Mouse (Mus musculus): ENCODE data around the gene Phf8. TPM values are rescaled to one million over a fixed set of nuclear protein-coding genes. Genes with fewer than 3 reads are reported as not detected.

The Phf8 gene
- total and polyA plus RNA-seq, 2 experiments from 2014 or later = 8.6 to 18.1 TPM

DNA sequence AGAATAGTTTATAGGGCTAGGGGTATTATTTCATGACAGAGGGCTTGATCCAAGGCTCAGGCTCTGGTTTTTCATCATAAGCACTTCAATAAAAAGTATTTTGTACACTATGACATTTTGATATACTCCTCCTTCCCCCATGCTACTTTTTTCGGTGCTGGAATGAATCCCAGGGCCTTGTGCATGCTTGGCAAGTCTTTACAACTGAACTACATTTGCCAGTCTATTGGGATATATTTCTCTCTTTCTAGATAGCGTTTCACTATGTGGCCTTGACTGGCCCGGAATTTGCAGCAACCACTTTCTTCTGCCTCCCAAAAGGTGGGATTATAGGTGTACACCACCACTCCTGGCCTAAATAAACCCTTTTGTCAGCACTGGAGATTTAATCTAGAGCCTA lies 7.4 kb upstream of the Phf8 start:
- Histone ChIP-seq H3K4me2 (ENCODE audit: low read depth, low read length, poor library complexity, severe bottlenecking) (no peak overlapping the region), H3K9ac (replicated peaks; ENCODE audit: low read length, poor library complexity, severe bottlenecking) (no peak overlapping the region), H3K4me3 (ENCODE audit: low read depth, low read length) (no peak overlapping the region), H3K27ac (ENCODE audit: low read depth, low read length) (no peak overlapping the region), H3K9me3 (ENCODE audit: low read length) (no peaks in the 10 kb centered on the region), H3K36me3 (ENCODE audit: insufficient read depth, low read length) (no peaks in the 10 kb centered on the region), H3K27me3 (ENCODE audit: insufficient read depth, low read length) (no peaks in the 10 kb centered on the region), H3K4me1 (ENCODE audit: insufficient read depth, low read length) (no peaks in the 10 kb centered on the region)
- DNase-seq (ENCODE audit: low spot score) (no peak), ATAC-seq (ENCODE audit: low FRiP score) (no peak)
- TF ChIP-seq CTCF (IDR thresholded peaks at IDR 0.05) = no peak
- 83% methylated on average over 3 of the region's 3 CpGs for WGBS

DNA sequence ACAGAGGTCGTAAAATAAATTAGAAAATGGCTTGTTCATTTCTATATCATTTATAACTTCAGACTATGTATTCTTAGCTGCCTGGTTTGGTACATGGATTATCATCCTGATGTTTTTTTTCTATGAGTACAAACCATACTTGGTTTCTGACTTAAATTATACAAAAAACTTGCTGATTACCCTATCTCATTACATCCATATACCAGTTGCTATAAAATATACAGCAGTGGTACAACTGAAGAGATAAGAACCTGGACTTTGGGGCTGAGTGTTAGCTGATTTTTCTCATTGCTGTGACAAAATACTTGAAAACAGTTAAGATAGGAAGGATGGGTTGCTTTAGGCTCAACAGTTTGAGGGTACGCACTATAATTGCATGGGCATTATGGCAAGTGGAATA lies 6.8 kb upstream of the Phf8 start:
- H3K36me3 ChIP-seq (ENCODE audit: insufficient read depth, low read length) = no peaks in the 10 kb centered on the region
- H3K9ac ChIP-seq (replicated peaks; ENCODE audit: low read length, poor library complexity, severe bottlenecking) = no peak overlapping the region
- DNase-seq (ENCODE audit: low spot score) (no peak), ATAC-seq (ENCODE audit: low FRiP score) (no peak)
- no peaks in the 10 kb centered on the region for H3K27me3 ChIP-seq (ENCODE audit: insufficient read depth, low read length)
- H3K4me2 ChIP-seq (ENCODE audit: low read depth, low read length, poor library complexity, severe bottlenecking) = no peak overlapping the region
- no peaks in the 10 kb centered on the region for H3K9me3 ChIP-seq (ENCODE audit: low read length)
- WGBS = 90% methylated on average over 2 of the region's 2 CpGs
- no peak overlapping the region for H3K4me3 ChIP-seq (ENCODE audit: low read depth, low read length)
- TF ChIP-seq CTCF (IDR thresholded peaks at IDR 0.05) = no peak
- no peak overlapping the region for H3K27ac ChIP-seq (ENCODE audit: low read depth, low read length)
- H3K4me1 ChIP-seq (ENCODE audit: insufficient read depth, low read length) = no peaks in the 10 kb centered on the region

DNA sequence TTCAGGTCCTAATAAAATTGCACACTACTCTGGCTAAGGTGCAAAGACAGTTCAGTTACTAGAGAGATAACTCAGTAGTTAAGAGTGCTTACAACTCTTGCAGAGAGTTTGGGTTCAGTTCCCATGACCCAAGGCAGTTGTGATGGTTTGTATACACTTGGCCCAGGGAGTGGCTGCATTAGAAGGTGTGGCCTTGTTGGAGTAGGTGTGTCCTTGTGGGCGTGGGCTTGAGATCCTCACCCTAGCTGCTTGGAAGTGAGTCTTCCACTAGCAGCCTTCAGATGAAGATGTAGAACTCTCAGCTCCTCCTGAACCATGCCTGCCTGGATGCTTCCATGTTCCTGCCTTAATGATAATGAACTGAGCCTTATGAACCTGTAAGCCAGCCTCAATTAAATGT lies 2.3 kb upstream of the Phf8 start:
- no peak overlapping the region for H3K4me2 ChIP-seq (ENCODE audit: low read depth, low read length, poor library complexity, severe bottlenecking)
- no peak overlapping the region for H3K4me3 ChIP-seq (ENCODE audit: low read depth, low read length)
- no peaks in the 10 kb centered on the region for H3K36me3 ChIP-seq (ENCODE audit: insufficient read depth, low read length)
- H3K27me3 ChIP-seq (ENCODE audit: insufficient read depth, low read length) = no peaks in the 10 kb centered on the region
- 63% methylated on average over 1 of the region's 1 CpGs for WGBS
- DNase-seq (ENCODE audit: low spot score) (no peak), ATAC-seq (ENCODE audit: low FRiP score) (no peak)
- no peak for TF ChIP-seq CTCF (IDR thresholded peaks at IDR 0.05)
- no peak overlapping the region for H3K9ac ChIP-seq (replicated peaks; ENCODE audit: low read length, poor library complexity, severe bottlenecking)
- no peaks in the 10 kb centered on the region for H3K9me3 ChIP-seq (ENCODE audit: low read length)
- no peak overlapping the region for H3K27ac ChIP-seq (ENCODE audit: low read depth, low read length)
- no peaks in the 10 kb centered on the region for H3K4me1 ChIP-seq (ENCODE audit: insufficient read depth, low read length)

- peak overlapping the region; percentile 96 for H3K27ac ChIP-seq (ENCODE audit: low read depth, low read length)
- no peaks in the 10 kb centered on the region for H3K9me3 ChIP-seq (ENCODE audit: low read length)
- no peaks in the 10 kb centered on the region for H3K27me3 ChIP-seq (ENCODE audit: insufficient read depth, low read length)
- WGBS = 21% methylated on average over 17 of the region's 17 CpGs
- H3K36me3 ChIP-seq (ENCODE audit: insufficient read depth, low read length) = no peaks in the 10 kb centered on the region
- H3K4me2 ChIP-seq (ENCODE audit: low read depth, low read length, poor library complexity, severe bottlenecking) = peak overlapping the region; percentile 38
- DNase-seq (ENCODE audit: low spot score) (no peak), ATAC-seq (ENCODE audit: low FRiP score) (no peak)
- peak overlapping the region; percentile 68; the same call in 1 of the 2 replicates for H3K9ac ChIP-seq (replicated peaks; ENCODE audit: low read length, poor library complexity, severe bottlenecking)
- no peak for TF ChIP-seq CTCF (IDR thresholded peaks at IDR 0.05)
- H3K4me1 ChIP-seq (ENCODE audit: insufficient read depth, low read length) = no peaks in the 10 kb centered on the region
- H3K4me3 ChIP-seq (ENCODE audit: low read depth, low read length) = peak overlapping the region; percentile 49
Measured at GRCm38 (mm10) chrX:151520127-151520457, 380 bp upstream of the Phf8 start.

DNA sequence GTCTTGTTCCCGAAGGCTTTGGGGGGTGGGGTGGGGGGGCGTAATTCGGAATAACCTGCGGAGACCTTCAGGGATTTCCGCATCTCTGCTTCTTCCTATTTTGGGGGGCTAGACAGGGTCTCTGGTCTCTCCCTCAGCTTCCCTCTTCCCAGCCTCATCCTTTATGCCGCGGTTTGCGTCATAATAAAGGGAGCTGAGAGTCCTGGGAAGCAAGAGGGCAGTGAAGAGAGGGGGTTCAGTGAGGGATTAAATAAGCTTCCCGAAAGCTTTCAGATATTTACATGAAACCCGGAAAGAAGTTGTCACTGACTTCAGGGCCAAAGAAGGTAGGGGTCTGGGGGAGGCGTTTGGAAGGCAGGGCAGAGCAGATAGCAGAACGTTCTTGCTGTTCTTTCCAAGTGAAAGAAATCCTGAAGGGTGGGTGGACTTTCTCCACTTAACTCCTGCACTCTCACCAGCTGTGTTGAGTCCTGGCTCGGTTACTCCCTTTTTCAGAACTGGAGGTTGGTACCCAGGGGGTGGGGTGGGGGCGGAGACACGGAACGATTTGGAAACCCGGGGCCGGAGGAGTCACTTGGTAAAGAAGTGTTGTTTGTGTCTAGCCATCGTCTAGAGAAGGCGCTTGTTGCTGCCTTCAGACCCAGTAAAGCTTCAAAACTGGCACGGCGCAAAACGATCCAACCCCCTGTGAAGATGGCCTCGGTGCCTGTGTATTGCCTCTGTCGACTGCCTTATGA lies 1.5 kb downstream of the Phf8 start:
- Histone ChIP-seq H3K9me3 (ENCODE audit: low read length) (no peaks in the 10 kb centered on the region), H3K27ac (ENCODE audit: low read depth, low read length) (peak overlapping the region; percentile 96; the same call in 1 of the 2 replicates), H3K9ac (replicated peaks; ENCODE audit: low read length, poor library complexity, severe bottlenecking) (peak overlapping the region; percentile 68), H3K4me3 (ENCODE audit: low read depth, low read length) (peak overlapping the region; percentile 49), H3K4me2 (ENCODE audit: low read depth, low read length, poor library complexity, severe bottlenecking) (peak overlapping the region; percentile 57), H3K36me3 (ENCODE audit: insufficient read depth, low read length) (no peaks in the 10 kb centered on the region), H3K4me1 (ENCODE audit: insufficient read depth, low read length) (no peaks in the 10 kb centered on the region), H3K27me3 (ENCODE audit: insufficient read depth, low read length) (no peaks in the 10 kb centered on the region)
- ATAC-seq (ENCODE audit: low FRiP score) = no peak
- DNase-seq (ENCODE audit: low spot score) = peak; percentile 1
- 22% methylated on average over 25 of the region's 25 CpGs for WGBS
- no peak for TF ChIP-seq CTCF (IDR thresholded peaks at IDR 0.05)

GRCm38 (mm10) chrX:151553356-151553755 lies 32.9 kb downstream of the Phf8 start:
- no peaks in the 10 kb centered on the region for H3K9me3 ChIP-seq (ENCODE audit: low read length)
- H3K4me1 ChIP-seq (ENCODE audit: insufficient read depth, low read length) = no peaks in the 10 kb centered on the region
- H3K4me3 ChIP-seq (ENCODE audit: low read depth, low read length) = no peak overlapping the region
- H3K27ac ChIP-seq (ENCODE audit: low read depth, low read length) = no peak overlapping the region
- DNase-seq (ENCODE audit: low spot score) = no peak
- H3K9ac ChIP-seq (replicated peaks; ENCODE audit: low read length, poor library complexity, severe bottlenecking) = no peak overlapping the region
- no peak for TF ChIP-seq CTCF (IDR thresholded peaks at IDR 0.05)
- 95% methylated on average over 4 of the region's 4 CpGs for WGBS
- ATAC-seq (ENCODE audit: low FRiP score) = no peak
- H3K4me2 ChIP-seq (ENCODE audit: low read depth, low read length, poor library complexity, severe bottlenecking) = no peak overlapping the region
- H3K27me3 ChIP-seq (ENCODE audit: insufficient read depth, low read length) = no peaks in the 10 kb centered on the region
- no peaks in the 10 kb centered on the region; the same call in 1 of the 2 replicates for H3K36me3 ChIP-seq (ENCODE audit: insufficient read depth, low read length)
